Mouse (Mus musculus) stomach, embryonic 16.5 days (tissue): ENCODE measurements around the gene Olfr320. TPM values are rescaled to one million over a fixed set of nuclear protein-coding genes. Genes with fewer than 3 reads are reported as not detected.
"Not testable (repeated sequence)": the region's sequence is repeated elsewhere in the genome, so short reads cannot be mapped to it uniquely, and the experiment has no call there.

Experiments
- ATAC-seq: fragments of 200-750 bp; cut with Nextera tagmentation; 2 replicates; pipeline ENCODE4 v1.8.0; 2017; ENCODE audit warnings: moderate number of reproducible peaks, moderate TSS enrichment; ENCODE audit not compliant: insufficient read depth, low FRiP score
- H3K27ac ChIP-seq: fragments of 300-500 bp; sonication (generic); 2 replicates; pipeline ENCODE4 v1.5.1; 2014; ENCODE audit warnings: low read length
- H3K27me3 ChIP-seq: fragments of 300-500 bp; sonication (generic); 2 replicates; pipeline ENCODE4 v1.6.1; 2014; ENCODE audit warnings: low read length, control low read depth, mixed read lengths; ENCODE audit not compliant: control insufficient read depth, insufficient read depth
- H3K36me3 ChIP-seq: fragments of 300-500 bp; sonication (generic); 2 replicates; pipeline ENCODE4 v1.6.1; 2014; ENCODE audit warnings: low read length; ENCODE audit not compliant: control insufficient read depth, insufficient read depth
- H3K4me1 ChIP-seq: fragments of 300-500 bp; sonication (generic); 2 replicates; pipeline ENCODE4 v1.6.1; 2014; ENCODE audit warnings: low read length, control low read depth, mixed read lengths; ENCODE audit not compliant: control insufficient read depth, insufficient read depth
- H3K4me2 ChIP-seq: fragments of 300-500 bp; sonication (generic); 2 replicates; pipeline ENCODE4 v1.6.1; 2014; ENCODE audit warnings: low read depth, low read length, mixed read lengths
- H3K4me3 ChIP-seq: fragments of 300-500 bp; sonication (generic); replicated peaks from 2 replicates; pipeline ENCODE4 v1.5.1; 2014; ENCODE audit warnings: mild to moderate bottlenecking, low read length
- H3K9ac ChIP-seq: fragments of 300-500 bp; sonication (generic); 2 replicates; pipeline ENCODE4 v1.6.1; 2014; ENCODE audit warnings: low read length
- H3K9me3 ChIP-seq: fragments of 300-500 bp; sonication (generic); replicated peaks from 2 replicates; pipeline ENCODE4 v1.6.1; 2016; ENCODE audit warnings: low read length, control low read depth; ENCODE audit not compliant: control insufficient read depth
- WGBS: fragments of 180-500 bp; shearing (Covaris S2); extraction: QIAGEN DNeasy Blood & Tissue Kit; methylation state at CpG from one replicate; pipeline ENCODE4 v1.1.7; 2014; 5-methylcytosine and 5-hydroxymethylcytosine counted together
- polyA plus RNA-seq: library from polyadenylated mRNA; unstranded; fragments of >200 nt; fragmentation: Nextera tagmentation; extraction: Ambion mirVana; gene quantifications from 2 replicates; pipeline ENCODE4 v1.2.1, GENCODE M21; 2015

Olfr320 gene
- polyA plus RNA-seq, 1 experiment from 2014 or later = not detected

- no peaks in the 10 kb centered on the region for H3K9me3 ChIP-seq
- no peak within 1 kb of the TSS for H3K4me2 ChIP-seq
- no peaks in the 10 kb centered on the region for H3K27me3 ChIP-seq
- no peaks in the 10 kb centered on the region for H3K4me1 ChIP-seq
- ATAC-seq = no peak
- H3K36me3 ChIP-seq = no peaks in the 10 kb centered on the region
- no peak within 1 kb of the TSS for H3K27ac ChIP-seq
- no peak within 1 kb of the TSS for H3K4me3 ChIP-seq
- H3K9ac ChIP-seq = no peak within 1 kb of the TSS
- WGBS = 79% methylated on average over 4 of the region's 4 CpGs
These were observed 22.3 kb upstream of the Olfr320 start, which contains the start of gene Olfr322 for GRCm38 (mm10) chr11:58658596-58658995. Olfr322 (plus strand) TSS chr11:58658782.

GRCm38 (mm10) chr11:58669252-58669651 is 11.6 kb upstream of the Olfr320 start:
- Histone ChIP-seq H3K27me3 (no peaks in the 10 kb centered on the region), H3K4me2 (no peak overlapping the region), H3K9me3 (no peaks in the 10 kb centered on the region), H3K4me3 (no peak overlapping the region), H3K27ac (no peak overlapping the region), H3K4me1 (no peaks in the 10 kb centered on the region), H3K36me3 (no peaks in the 10 kb centered on the region), H3K9ac (no peak overlapping the region)
- ATAC-seq = no peak

- Histone ChIP-seq H3K4me2 (no peak overlapping the region), H3K4me3 (no peak overlapping the region), H3K4me1 (no peaks in the 10 kb centered on the region), H3K36me3 (no peaks in the 10 kb centered on the region), H3K9me3 (no peaks in the 10 kb centered on the region), H3K27me3 (no peaks in the 10 kb centered on the region), H3K9ac (no peak overlapping the region), H3K27ac (no peak overlapping the region)
- 51% methylated on average over 4 of the region's 4 CpGs for WGBS
- ATAC-seq = no peak
These were observed 9.1 kb upstream of the Olfr320 start for GRCm38 (mm10) chr11:58671825-58672224.

GRCm38 (mm10) chr11:58698862-58699261 is 18.0 kb downstream of the Olfr320 start, which contains the start of gene Olfr319:
Olfr319 (plus strand) TSS chr11:58699162.
- Histone ChIP-seq H3K36me3 (no peaks in the 10 kb centered on the region), H3K27ac (no peak within 1 kb of the TSS), H3K4me3 (no peak within 1 kb of the TSS), H3K9me3 (no peaks in the 10 kb centered on the region), H3K4me1 (no peaks in the 10 kb centered on the region), H3K9ac (no peak within 1 kb of the TSS), H3K4me2 (no peak within 1 kb of the TSS), H3K27me3 (no peaks in the 10 kb centered on the region)
- WGBS = 81% methylated on average over 3 of the region's 3 CpGs
- ATAC-seq = no peak

GRCm38 (mm10) chr11:58709086-58709485 is 28.2 kb downstream of the Olfr320 start:
- Histone ChIP-seq H3K4me2 (no peak overlapping the region), H3K9me3 (no peaks in the 10 kb centered on the region), H3K27ac (no peak overlapping the region), H3K4me3 (no peak overlapping the region), H3K9ac (no peak overlapping the region), H3K27me3 (no peaks in the 10 kb centered on the region), H3K36me3 (no peaks in the 10 kb centered on the region), H3K4me1 (no peaks in the 10 kb centered on the region)
- 80% methylated on average over 11 of the region's 11 CpGs for WGBS
- ATAC-seq = no peak

GRCm38 (mm10) chr11:58717723-58718122 is 36.8 kb downstream of the Olfr320 start:
- not testable (repeated sequence) for H3K4me1 ChIP-seq, H3K27ac ChIP-seq, H3K9me3 ChIP-seq, H3K36me3 ChIP-seq, H3K4me2 ChIP-seq, H3K9ac ChIP-seq, ATAC-seq, H3K27me3 ChIP-seq, H3K4me3 ChIP-seq
- 90% methylated on average over 6 of the region's 7 CpGs for WGBS

GRCm38 (mm10) chr11:58719701-58720100 is 38.8 kb downstream of the Olfr320 start:
- WGBS = 82% methylated on average over 4 of the region's 4 CpGs
- H3K4me3 ChIP-seq = no peak overlapping the region
- no peaks in the 10 kb centered on the region for H3K9me3 ChIP-seq
- no peaks in the 10 kb centered on the region for H3K4me1 ChIP-seq
- no peak overlapping the region for H3K9ac ChIP-seq
- no peaks in the 10 kb centered on the region for H3K27me3 ChIP-seq
- H3K36me3 ChIP-seq = no peaks in the 10 kb centered on the region
- H3K27ac ChIP-seq = no peak overlapping the region
- H3K4me2 ChIP-seq = no peak overlapping the region
- no peak for ATAC-seq

GRCm38 (mm10) chr11:58723914-58724313 is 43.0 kb downstream of the Olfr320 start, which contains the start of gene Olfr318:
Olfr318 (minus strand) TSS chr11:58724014.
- H3K27ac ChIP-seq = no peak within 1 kb of the TSS
- no peak for ATAC-seq
- no peaks in the 10 kb centered on the region for H3K9me3 ChIP-seq
- H3K4me3 ChIP-seq = no peak within 1 kb of the TSS
- H3K27me3 ChIP-seq = no peaks in the 10 kb centered on the region
- no peak within 1 kb of the TSS for H3K4me2 ChIP-seq
- no peak within 1 kb of the TSS for H3K9ac ChIP-seq
- no peaks in the 10 kb centered on the region for H3K4me1 ChIP-seq
- no peaks in the 10 kb centered on the region for H3K36me3 ChIP-seq

- H3K27me3 ChIP-seq, H3K4me3 ChIP-seq, H3K4me2 ChIP-seq, H3K36me3 ChIP-seq, H3K9me3 ChIP-seq, H3K9ac ChIP-seq, H3K4me1 ChIP-seq, ATAC-seq, H3K27ac ChIP-seq: not testable (repeated sequence)
- 66% methylated on average over 6 of the region's 6 CpGs for WGBS
These were observed 47.2 kb downstream of the Olfr320 start for GRCm38 (mm10) chr11:58727896-58728650.
